Mouse (Mus musculus): ENCODE measurements around the gene Pfn1.

Gene Pfn1

DNA sequence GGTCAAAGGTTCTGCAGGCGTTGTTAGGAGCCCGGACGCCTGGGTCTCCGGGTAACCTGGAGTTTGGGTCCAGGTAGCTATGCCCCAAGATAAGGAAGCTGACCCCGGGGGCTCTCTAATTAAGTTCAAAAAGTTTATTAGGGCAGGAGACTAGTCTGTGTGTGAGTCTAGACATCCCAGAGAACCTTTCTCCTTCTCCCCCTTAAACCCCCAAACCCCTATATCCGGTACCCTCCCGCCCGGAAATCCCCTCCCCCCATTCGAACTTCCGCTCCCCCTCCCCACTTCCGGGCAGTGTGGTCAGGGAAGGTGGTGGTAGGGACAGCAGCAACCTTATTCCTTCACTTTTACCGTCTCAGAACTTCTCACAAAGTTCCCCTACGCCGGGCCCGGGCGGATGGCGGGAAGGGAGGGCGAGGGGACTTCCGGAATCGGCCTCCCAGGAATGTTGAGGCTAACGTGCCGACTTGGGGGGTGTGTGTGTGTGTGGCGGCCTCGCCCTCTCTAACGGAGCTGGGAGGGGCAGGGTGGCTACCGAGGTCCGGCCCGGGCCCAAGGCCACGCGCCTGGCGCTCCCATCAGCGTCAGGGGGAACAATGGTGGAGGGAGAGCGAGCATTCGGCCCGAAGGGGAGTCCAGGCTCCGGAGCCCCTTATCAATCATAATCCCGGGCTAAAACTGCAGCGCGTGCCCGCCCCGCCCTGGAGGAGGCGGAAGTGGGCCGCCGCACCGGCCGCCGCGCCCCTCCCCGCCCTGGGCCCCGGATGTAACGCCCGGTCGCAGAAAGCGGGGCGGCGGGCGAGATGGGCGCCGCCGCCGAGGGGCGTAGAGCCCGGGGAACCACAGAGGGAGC is 873 bp downstream of the Pfn1 start:
- peak; percentile 98 for DNase-seq

DNA sequence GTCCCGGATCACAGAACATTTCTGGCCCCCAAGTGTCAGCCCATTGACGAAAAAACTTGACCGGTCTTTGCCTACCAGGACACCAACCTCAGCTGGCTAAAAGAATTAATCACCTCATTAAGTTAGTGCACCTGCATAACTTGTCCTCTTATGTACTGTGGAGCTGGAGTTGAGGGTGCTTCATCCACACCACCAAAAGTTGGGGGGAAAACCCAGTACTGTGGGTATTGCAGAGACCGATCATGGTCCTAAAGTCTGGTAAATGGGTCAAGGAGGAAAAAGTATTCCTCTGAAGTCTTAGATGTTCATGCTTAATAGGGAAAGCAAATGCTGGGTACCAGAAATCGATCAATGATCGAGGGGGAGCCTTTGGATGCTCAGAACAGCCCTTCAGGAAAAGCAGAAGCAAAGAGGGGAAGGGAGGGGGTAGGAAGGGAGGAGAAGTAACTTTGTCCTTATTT is 1.5 kb downstream of the Pfn1 start:
- no peak for DNase-seq

DNA sequence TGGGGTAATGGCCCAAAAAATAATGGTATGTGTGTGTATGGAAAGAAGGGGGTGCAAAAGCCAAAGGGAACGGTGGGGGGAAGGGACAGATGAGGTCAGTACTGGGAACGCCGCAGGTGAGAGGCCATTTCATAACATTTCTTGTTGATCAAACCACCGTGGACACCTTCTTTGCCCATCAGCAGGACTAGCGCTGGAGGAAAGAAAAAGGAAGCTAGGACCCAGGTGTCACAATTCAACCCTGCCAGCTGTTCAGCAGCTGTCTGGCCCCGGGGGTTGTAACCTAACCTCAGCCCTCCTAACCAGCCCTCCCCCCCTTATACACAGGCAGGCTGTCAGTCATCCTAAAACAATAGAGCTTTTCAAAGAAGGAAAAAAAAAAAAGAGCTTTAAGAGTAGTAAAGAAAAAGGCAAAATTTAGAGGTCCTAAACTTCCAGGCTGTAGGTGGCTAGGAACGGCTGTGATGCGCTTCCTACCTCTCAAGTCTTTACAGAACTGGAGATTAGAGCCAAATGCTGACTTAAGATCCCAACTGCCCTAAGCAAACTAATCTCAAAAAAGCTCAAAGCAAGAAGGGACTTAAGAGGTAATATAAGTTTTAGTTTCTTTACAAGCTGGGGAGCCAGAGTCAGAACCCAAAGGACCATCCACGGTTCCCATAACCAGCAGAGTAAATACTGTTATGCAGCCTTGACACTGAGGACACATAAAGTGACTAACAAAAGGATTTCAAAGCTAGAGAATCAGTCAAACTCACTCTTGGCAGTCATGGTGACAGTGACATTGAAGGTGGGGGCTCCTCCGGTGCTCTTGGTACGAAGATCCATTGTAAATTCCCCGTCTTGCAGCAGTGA is 2.2 kb downstream of the Pfn1 start:
- DNase-seq = peak; percentile 94

DNA sequence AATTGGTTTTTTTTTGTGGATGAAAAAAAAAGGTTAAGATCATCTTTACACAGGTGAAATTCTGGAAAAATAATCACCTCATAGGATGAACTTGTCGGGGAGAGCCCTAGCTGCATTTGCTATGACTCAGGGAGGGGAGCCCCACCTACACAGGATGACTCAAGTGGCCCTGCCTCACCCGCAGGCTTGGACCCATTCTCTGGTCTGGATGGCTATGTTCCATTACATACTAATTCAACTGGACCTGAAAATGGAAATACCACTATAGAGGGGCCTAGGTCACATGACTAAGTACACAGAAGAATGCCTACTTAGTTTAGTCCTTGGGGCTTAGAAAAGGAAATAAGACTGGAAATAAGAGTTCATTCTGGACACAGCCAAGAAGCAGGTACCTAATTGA is 3.1 kb downstream of the Pfn1 start:
- peak; percentile 92 for DNase-seq

DNA sequence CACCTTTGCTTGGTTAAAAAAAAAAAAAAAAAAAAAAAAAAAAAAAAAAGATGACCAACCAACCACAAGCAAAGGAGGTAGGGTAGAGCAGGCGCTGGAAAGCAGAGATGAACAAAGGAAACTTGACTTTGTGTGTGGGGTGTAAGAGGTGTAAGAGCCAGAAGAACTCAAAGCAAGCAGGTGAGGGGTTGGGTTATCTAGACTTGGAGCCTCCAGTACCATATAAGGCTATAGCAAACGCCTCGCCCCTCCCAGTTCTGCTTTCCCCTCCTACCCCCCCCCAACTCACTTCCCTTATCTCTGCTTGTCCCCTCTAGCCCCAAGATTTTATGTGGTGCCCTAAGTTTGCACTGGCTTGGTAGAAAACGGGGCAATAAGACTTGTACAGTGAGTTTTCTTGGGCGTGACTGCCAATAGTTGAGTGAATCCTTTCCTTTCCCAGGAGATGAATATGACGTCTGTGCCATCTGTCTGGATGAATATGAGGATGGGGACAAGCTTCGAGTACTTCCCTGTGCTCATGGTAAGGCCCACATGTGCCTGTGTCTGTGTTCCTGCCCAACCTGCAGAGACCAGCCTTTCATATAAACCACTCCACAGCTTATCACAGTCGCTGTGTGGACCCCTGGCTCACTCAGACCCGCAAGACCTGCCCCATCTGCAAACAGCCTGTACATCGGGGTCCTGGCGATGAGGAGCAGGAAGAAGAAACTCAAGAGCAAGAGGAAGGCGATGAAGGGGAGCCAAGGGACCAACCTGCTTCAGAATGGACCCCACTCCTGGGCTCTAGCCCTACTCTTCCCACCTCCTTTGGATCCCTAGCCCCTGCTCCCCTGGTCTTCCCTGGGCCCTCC is 3.9 kb downstream of the Pfn1 start:
- peak; percentile 92 for DNase-seq

DNA sequence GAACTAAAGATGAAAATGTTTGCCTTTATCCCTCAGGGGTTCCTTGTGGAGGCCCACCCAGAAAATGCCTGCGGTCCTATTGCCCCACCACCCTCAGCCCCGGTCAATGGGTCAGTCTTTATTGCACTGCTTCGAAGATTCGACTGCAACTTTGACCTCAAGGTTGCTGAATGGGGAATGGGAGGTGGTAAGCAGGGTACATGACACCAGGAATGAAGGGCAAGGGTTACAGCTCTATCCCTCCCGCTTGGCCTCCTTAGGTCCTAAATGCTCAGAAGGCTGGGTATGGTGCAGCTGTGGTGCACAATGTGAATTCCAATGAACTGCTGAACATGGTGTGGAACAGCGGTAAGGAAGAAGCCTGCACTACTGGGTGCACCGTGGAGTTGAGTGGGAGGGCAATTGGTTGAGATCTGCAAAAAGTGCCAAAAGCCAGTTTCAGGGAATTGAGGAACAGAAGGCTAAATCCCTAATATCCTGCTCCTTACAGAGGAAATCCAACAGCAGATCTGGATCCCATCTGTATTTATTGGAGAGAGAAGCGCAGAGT is 5.2 kb downstream of the Pfn1 start:
- DNase-seq = peak; percentile 91

DNA sequence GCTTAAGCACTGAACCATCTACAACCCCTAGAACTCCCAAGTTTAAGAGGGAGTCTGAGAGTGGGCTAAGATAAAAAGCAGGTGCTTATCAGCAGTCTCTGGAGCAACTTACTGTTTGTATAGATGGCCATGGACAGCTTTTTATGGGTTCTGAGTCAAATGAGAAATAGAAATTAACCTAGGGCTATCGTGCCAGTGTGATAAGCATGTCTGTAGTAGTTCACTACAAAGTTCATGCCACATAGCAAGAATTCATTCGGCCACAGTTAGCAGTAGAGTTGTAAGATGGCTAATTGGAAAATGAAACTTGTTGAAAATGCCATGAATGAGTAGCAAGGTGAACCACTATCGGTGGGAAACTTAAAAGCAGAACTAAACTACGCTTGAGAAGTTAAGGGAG is 5.9 kb downstream of the Pfn1 start:
- DNase-seq = no peak

DNA sequence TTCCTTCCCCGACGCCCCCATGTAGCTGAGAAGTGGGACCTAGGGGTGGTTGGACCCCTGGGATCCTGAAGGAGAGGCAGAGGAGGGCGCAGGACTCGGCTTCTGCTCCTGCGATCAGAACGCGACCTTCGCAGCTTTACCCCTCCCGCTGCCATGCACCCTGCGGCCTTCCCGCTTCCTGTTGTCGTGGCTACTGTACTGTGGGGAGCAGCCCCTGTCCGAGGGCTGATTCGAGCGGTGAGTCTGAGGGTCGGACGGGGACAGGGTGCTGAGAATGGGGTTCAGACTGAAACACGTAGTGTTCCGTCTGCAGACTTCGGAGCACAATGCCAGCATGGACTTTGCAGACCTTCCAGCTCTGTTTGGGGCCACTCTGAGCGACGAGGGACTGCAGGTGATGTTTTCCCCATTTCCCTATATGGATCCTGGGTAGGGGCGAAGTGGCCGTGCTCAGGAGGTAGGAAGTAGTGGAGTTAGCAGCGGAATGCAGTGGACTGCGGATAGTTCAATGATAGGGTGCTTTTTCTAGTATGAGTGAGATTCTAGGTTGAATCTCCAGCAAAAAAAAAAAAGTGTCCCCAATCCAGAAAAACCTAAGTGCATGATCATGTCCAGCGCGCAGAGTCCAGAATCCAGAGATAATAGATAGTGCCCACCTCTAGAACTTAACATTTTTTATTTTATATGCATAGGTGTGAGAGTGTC is 6.6 kb downstream of the Pfn1 start:
- DNase-seq = peak; percentile 96

DNA sequence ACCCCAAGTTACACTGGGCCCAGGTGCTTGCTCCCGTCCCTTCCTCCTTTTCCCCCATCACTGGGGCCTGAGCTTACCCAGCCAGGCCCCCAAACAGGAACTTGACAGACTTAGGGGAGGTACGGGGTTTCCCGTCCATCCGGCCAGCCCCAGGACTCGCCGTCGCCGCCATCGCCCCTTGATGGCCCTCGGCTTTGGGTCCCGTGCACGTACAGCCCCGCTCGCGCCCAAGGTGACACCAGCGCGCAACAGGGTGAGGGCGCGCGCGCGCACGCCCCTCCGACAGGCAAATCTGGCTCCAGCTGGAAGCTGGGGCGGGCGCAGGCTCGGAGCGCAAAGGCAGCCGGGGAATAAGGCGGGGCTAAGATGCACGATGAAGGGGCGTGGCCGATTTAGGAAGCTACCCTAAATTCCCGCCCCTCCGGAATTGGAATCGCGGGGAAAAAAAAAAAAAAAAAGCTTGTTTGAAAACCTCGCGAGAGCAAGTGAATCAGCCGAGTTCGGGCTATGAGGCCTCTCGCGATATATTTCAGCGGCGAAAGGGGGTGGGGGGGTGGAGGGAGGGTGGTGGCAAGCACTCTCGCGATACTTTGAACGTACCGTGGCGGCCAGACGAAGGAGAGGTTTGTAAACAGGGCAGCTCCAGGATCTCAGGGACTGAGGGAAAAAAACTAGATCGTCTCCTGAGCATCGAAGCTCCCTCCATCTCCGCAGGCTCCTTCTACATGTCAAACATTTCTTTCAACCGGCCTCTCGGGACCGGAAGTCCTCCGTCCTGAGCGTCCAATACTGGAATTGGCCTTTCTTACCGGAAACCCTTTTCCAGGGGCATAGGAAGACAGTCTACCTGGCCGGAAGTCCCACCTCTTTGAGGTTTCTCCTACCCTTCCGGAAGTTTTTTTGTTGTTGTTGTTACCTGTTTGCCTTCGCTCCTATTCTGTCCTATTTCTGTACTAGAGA is 7.5 kb downstream of the Pfn1 start, which contains the start of the genes Rnf167 and Slc25a11:
TSS of gene Rnf167 (plus strand) at position 545 of the 960 bp plus-strand sequence.
TSS of gene Slc25a11 (minus strand) at position 789 of the 960 bp plus-strand sequence.
- peak; percentile 100 for DNase-seq

DNA sequence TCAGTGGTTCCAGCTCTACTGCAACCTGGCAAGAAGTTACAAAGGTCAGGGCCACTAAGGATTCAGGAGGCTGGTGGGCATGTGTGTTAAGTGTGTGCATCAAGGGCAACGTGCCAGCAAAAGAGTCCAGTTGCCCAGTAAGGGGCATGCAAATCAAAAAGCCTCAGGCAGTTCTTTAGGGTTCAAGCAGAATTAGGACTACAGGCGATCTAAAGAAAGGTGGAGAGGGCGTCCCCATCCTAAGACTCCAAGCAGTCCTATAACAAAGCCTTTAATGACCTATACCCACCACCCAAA is 8.2 kb downstream of the Pfn1 start:
- DNase-seq = no peak

DNA sequence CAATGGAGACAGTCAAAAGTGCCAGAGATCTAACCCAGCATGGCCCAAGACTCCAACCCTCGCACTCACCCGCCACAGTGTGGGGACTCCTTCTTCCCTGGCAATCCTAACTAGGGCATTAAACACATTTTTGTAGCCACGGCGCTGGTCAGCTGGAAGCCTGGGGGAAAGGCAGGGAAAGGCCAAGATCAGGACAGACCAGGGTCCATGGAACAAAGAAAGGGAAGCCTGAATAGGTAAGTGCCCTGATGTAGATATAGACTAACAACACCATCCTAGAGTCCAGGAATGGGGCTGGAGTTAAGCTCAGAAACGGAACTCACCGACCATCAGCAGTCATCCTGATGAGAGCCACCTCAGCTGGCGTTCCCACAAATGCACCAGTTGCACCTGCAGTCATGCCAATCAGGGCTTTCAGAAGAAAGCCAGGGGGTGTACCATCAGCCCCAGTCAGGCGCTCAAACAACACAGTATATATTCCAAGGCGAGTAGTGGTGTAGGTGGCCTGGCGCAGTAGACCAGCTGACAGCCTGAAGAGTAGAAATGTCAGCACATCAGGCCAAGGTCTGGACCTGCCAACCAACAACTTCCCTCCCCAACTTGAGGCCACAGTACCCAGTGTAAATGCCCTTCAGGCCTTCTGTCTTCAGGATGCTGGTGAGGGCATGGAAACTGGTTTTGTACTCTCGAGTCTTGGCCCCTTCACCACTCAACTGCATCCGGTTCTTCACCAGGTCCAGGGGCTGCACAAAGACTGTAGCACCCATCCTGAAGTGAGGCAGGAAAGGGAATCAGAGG is 8.8 kb downstream of the Pfn1 start:
- peak; percentile 96 for DNase-seq

DNA sequence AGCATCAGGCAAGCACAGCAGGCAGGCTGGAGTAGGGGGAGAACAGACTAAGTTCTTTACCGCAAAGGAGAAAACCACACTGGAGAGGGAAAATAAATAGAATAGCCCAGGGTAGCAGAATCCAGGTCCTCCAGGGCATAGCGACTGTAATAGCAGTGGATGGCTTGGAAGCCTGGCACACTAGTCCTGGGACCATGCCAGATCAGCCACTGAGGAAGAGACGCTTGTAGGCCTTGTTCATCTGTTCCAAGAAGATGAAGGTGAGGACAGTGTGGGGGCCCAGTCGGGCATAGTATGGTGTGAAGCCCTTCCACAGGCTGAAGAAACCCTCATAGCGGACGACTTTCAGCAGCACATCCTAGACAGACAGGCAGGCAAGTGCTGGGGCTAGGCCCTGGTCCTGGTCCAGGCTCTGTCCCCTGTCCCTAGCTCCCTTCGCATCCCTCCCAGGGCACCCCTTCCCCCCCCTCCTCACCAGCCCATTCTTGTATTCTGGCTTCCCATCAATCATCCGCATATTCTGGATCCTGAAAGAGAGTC is 9.8 kb downstream of the Pfn1 start:
- peak; percentile 89 for DNase-seq

DNA sequence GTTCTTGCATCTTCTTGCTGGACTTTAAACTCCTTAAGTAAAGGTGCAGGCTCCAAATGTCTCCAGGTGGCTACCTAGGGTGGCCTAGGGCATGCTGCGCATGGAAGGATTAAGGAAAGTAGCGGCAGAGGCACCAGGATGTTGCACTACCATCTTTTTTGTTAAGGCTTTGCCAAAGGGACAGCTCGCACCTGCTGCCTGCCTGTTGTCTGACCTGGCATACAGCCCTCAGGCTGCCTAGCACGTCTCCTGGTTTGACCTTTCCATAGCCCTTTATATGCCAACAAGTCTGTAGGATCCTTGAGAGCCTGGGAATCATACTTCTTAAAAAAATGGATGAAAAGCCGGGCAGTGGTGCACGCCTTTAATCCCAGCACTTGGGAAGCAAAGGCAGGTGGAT is 11.4 kb downstream of the Pfn1 start:
- peak; percentile 86 for DNase-seq

DNA sequence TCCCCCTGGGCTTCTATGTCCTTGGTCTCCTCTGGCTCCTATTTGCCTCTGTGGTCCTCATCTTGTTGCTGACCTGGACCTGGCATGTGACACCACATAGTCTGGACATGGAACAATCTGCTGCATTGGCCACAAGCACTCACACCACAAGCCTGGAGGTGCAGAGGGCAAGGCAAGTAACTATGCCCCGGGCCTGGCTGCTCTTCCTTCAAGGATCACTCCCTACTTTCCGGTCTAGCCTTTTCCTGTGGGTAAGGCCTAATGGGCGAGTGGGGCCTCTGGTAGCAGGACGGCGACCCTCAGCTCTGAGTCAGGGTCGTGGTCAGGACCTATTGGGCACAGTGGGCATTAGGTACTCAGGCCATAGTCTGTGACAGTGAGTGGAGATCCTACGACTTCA is 13.2 kb downstream of the Pfn1 start:
- DNase-seq = peak; percentile 87

DNA sequence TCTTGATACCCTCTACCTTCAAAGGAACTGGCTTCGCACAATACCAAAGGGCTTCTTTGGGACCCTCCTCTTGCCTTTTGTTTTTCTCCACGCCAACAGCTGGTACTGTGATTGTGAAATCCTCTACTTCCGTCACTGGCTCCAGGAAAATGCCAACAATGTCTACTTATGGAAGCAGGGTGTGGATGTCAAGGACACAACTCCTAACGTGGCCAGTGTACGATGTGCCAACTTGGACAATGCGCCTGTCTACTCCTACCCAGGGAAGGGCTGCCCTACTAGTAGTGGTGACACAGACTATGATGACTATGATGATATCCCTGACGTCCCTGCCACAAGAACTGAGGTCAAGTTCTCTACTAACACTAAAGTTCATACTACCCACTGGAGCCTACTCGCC is 14.5 kb downstream of the Pfn1 start:
- DNase-seq = peak; percentile 92

DNA sequence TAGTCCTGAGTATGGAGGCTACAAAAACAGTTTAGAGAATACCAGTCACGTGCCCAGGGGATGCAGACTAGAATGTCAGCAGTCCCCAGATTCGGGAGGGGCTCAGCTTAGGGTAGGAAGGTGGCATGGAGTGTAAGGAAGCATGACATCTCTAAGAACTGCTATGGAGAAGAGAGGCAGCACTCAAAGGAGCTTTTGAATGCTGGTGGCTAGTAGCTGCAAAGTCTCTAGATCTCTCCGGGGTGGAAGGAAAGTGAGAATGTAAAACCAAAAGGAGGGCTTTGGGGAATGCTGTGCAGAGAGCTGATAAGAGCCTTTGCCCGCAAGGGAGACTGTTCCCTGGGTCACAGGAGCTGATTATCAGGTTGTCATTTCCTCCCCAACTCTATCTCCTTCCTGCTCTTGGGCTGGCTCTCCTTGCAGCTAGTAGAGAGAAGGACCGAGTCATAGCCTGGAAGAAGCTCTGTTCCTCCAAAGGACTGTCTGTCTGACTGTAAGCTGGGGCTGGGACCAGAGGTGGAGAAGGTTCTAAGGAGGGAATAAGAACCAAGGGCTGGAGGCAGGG is 15.6 kb downstream of the Pfn1 start, which contains the start of gene Gp1ba:
TSS of gene Gp1ba (plus strand) at position 409 of the 565 bp plus-strand sequence.
- DNase-seq = no peak

DNA sequence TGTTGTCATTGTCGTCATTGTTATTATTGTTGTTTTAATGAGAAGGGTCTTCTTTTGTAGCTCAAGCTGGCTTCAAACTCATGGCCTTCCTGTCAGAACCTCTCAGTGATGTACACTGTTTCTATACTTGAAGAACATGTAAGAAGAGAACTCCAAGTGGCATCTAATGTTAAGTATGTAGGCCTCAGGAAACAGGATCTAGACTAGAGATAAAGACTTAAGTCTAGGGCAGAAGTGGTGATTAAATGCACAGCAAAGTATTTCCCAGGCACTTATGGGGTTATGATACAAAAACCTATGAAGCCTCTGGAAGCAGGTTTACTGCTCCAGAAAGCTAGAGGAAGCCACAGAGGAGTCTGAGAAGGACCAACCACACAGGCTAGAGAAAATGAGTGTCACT is 16.2 kb downstream of the Pfn1 start:
- no peak for DNase-seq

DNA sequence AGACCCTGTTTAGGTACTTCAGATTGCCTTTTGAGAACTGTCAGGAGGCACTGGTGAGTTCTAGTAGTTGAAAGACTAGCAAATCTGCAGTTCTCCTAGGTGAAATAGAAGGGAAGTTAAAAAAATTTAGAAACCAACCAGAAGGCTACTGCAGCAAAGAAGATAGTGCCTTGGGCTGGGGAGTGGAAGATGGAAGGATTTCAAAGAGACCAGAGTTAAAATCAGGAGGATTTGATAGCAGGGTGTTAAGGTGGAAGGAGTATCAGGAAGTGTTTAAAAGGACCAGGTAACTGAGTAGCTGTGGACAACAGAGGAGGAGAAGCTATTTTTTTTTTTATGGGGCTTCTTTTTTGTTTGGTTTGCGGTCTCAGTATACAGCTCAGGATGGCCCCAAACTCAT is 16.7 kb downstream of the Pfn1 start:
- no peak for DNase-seq

DNA sequence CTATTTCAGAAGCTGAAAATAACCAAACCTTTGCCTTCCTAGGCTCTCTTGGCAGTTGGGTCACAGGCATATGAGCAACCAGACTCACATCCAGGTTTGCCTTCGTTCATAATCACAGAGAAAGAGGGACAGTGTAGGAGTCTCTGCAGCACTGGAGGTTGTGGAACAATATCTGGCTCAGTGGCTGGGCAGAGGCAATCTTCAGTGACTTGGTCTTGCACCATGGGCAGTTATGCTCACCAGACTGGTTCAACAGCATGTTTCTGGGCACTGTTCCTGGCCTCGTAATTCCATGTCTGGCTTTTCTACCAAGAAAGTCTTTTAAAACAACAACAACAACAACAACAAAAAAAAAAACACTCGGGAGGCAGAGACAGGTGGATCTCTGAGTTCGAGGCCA is 18.8 kb downstream of the Pfn1 start:
- DNase-seq = no peak
